Mouse (Mus musculus): ENCODE results near the gene Ppargc1a.

Gene Ppargc1a

GRCm38 (mm10) chr5:51567659-51568058 lies at the start of gene Ppargc1a:
Ppargc1a (minus strand) TSS chr5:51567726.
- DNase-seq (ENCODE audit: low spot score): no peak

GRCm38 (mm10) chr5:51616877-51617276 lies 49.4 kb upstream of the Ppargc1a start:
- DNase-seq (ENCODE audit: low spot score): no peak

GRCm38 (mm10) chr5:51612049-51612448 lies 44.5 kb upstream of the Ppargc1a start:
- no peak for DNase-seq (ENCODE audit: low spot score)

GRCm38 (mm10) chr5:51607686-51608480 lies 40.4 kb upstream of the Ppargc1a start:
- DNase-seq (ENCODE audit: low spot score): peak; percentile 16

GRCm38 (mm10) chr5:51599549-51599948 lies 32.0 kb upstream of the Ppargc1a start:
- no peak for DNase-seq (ENCODE audit: low spot score)

GRCm38 (mm10) chr5:51595644-51596043 lies 28.1 kb upstream of the Ppargc1a start:
- peak; percentile 14 for DNase-seq (ENCODE audit: low spot score)

- no peak for DNase-seq (ENCODE audit: low spot score)
These were observed 24.7 kb upstream of the Ppargc1a start for GRCm38 (mm10) chr5:51592206-51592605.

GRCm38 (mm10) chr5:51591537-51592154 lies 24.1 kb upstream of the Ppargc1a start:
- no peak for DNase-seq (ENCODE audit: low spot score)

- no peak for DNase-seq (ENCODE audit: low spot score)
These were observed 18.7 kb upstream of the Ppargc1a start for GRCm38 (mm10) chr5:51586187-51586586.

GRCm38 (mm10) chr5:51584987-51585386 lies 17.5 kb upstream of the Ppargc1a start:
- no peak for DNase-seq (ENCODE audit: low spot score)

GRCm38 (mm10) chr5:51584186-51584585 lies 16.7 kb upstream of the Ppargc1a start:
- no peak for DNase-seq (ENCODE audit: low spot score)

- no peak for DNase-seq (ENCODE audit: low spot score)
These were observed 16.1 kb upstream of the Ppargc1a start for GRCm38 (mm10) chr5:51583632-51584031.

GRCm38 (mm10) chr5:51583030-51583429 lies 15.5 kb upstream of the Ppargc1a start:
- peak; percentile 29 for DNase-seq (ENCODE audit: low spot score)

- no peak for DNase-seq (ENCODE audit: low spot score)
These were observed 15.1 kb upstream of the Ppargc1a start for GRCm38 (mm10) chr5:51582618-51583017.

- DNase-seq (ENCODE audit: low spot score): no peak
These were observed 10.1 kb upstream of the Ppargc1a start for GRCm38 (mm10) chr5:51577594-51577993.

- DNase-seq (ENCODE audit: low spot score): no peak
These were observed 6.2 kb upstream of the Ppargc1a start for GRCm38 (mm10) chr5:51573770-51574169.

- DNase-seq (ENCODE audit: low spot score): no peak
These were observed 718 bp upstream of the Ppargc1a start for GRCm38 (mm10) chr5:51568198-51568690.

GRCm38 (mm10) chr5:51565672-51566071 lies 1.9 kb downstream of the Ppargc1a start:
- no peak for DNase-seq (ENCODE audit: low spot score)

- DNase-seq (ENCODE audit: low spot score): no peak
These were observed 2.5 kb downstream of the Ppargc1a start for GRCm38 (mm10) chr5:51565038-51565437.

- DNase-seq (ENCODE audit: low spot score): no peak
These were observed 4.0 kb downstream of the Ppargc1a start for GRCm38 (mm10) chr5:51563574-51563973.

GRCm38 (mm10) chr5:51557607-51558278 lies 9.8 kb downstream of the Ppargc1a start:
- no peak for DNase-seq (ENCODE audit: low spot score)

- peak; percentile 39 for DNase-seq (ENCODE audit: low spot score)
These were observed 13.9 kb downstream of the Ppargc1a start for GRCm38 (mm10) chr5:51553671-51554070.

- no peak for DNase-seq (ENCODE audit: low spot score)
These were observed 14.3 kb downstream of the Ppargc1a start for GRCm38 (mm10) chr5:51553251-51553650.

Data from urinary bladder, postnatal 14 days (tissue).